In the genomic region with DNA sequence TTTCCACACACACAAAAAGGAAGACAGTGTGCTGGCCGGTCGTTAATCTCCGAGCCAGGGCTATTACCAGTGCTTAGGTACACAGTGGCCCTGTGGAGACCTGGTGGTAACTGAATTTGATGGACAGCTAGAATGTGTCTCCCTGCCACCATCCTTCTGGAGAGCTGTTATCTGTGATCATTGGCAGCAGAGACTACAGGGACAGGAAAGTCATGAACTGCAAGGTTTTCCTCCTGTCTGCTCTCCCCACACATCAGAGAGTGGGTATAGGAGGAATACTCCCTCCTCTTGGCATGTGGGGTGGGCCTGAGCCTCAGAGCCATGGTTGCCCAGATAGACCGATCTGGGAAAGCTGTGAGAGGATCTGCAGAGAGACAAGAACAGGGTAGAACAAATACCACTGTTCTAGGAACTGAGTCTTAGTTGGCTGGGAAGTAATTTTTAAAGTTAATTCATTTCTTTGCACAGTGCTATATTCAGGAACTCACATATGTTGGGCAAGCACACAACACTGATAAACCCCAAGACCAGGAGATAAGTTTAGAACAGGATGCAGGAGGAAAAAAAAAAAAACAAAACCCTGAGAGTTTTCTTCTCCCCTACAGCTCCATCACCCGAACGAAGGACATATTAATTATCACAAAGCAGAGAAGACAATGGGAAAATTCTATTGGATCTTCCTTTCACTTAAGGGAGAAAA, we compare ENCODE assay signal across 13 mouse cellular contexts. TPM values are rescaled to one million over a fixed set of nuclear protein-coding genes. Genes with fewer than 3 reads are reported as not detected.
A peak's percentile ranks its signal among the peaks of the same experiment; 100 is the strongest.
DNase-seq lines count a peak whose midpoint lies in the region; ATAC-seq and TF ChIP-seq lines count a peak whose summit lies in the region.
"Had no signal": no experiment of that assay in that cellular context is flagged by ENCODE, and none has a peak within 500 bp of the region (broad histone marks: within the 10 kb centered on the region; RNA-seq: fewer than 3 reads in every experiment).

No protein-coding gene starts in this region.

- no peak for TF ChIP-seq POLR2A in CH12.LX (IDR thresholded peaks at IDR 0.05; ENCODE audit: low read depth, low read length)

- ATAC-seq in midbrain, embryonic 13.5 days: peak; percentile 58

- no peak for DNase-seq in CH12.LX (ENCODE audit: extremely low read depth)
- no peak for DNase-seq in ES-E14 (ENCODE audit: low read depth, low spot score)
- DNase-seq in hindbrain, embryonic 10.5 days (ENCODE audit: low spot score): no peak
- DNase-seq in gastrocnemius, postnatal 10 days: no peak
- no peak for DNase-seq in adrenal gland, postnatal 10 days
- no peak for DNase-seq in spleen, postnatal 4 days (ENCODE audit: low spot score in 2 of 2)
- DNase-seq: adrenal gland, adult 8-10 months; gastrocnemius, postnatal 36 days; lung, adult 2 months had no signal

- H3K79me2 ChIP-seq in CH12.LX (replicated peaks; ENCODE audit: control insufficient read depth, extremely low read depth, insufficient read depth, poor library complexity, severe bottlenecking): no peaks in the 10 kb centered on the region

- dilution Hi-C loops in CH12.LX (cut with MboI; ENCODE audit: extremely low pct_ligation_motif_present, extremely low pct_unique_long_range_greater_than_20kb, low sequenced_read_pairs): no loop called here

- TF ChIP-seq CTCF in CH12.LX (conservative IDR thresholded peaks at IDR 0.05 in 1 of 2, IDR thresholded peaks at IDR 0.05 in 1 of 2; ENCODE audit: low read depth in 2 of 2, low read length in 2 of 2): no peak

- 0 out of 2 replicates have a peak overlapping the region, but pooled peaks have one; percentile 5 for H3K4me2 ChIP-seq in CH12.LX (ENCODE audit: insufficient read depth, low read depth, poor library complexity, severe bottlenecking)
- H3K4me2 ChIP-seq in midbrain, embryonic 13.5 days (replicated peaks): 0 out of 2 replicates have a peak overlapping the region, but pooled peaks have one; percentile 29
- H3K4me2 ChIP-seq: heart, embryonic 13.5 days had no signal

- TF ChIP-seq RAD21 in CH12.LX (IDR thresholded peaks at IDR 0.05; ENCODE audit: low read depth, low read length): no peak

- no peaks in the 10 kb centered on the region for H3K27me3 ChIP-seq in CH12.LX (replicated peaks)
- no peaks in the 10 kb centered on the region for H3K27me3 ChIP-seq in hindbrain, embryonic 10.5 days (ENCODE audit: insufficient read depth, poor library complexity, severe bottlenecking)
- H3K27me3 ChIP-seq in midbrain, embryonic 13.5 days: no peaks in the 10 kb centered on the region
- H3K27me3 ChIP-seq: heart, embryonic 13.5 days; megakaryocyte, embryonic 14.5 days had no signal

- in situ Hi-C loops in CH12.LX (cut with MboI; ENCODE audit: low pct_ligation_motif_present, low pct_unique_long_range_greater_than_20kb, low sequenced_read_pairs): no loop called here
- in situ Hi-C loops in ES-E14 (cut with MboI; ENCODE audit: low sequenced_read_pairs in 2 of 2, unreplicated experiment in 2 of 2): no loop called here

- H3K27ac ChIP-seq in CH12.LX (ENCODE audit: insufficient read depth, low read depth) (no peak overlapping the region), ES-E14 (ENCODE audit: insufficient read depth, low read depth, low read length, poor library complexity, severe bottlenecking) (peak overlapping the region; percentile 1; the same call in 1 of the 2 replicates)
- H3K27ac ChIP-seq in hindbrain, embryonic 10.5 days: peak overlapping the region; percentile 70
- peak overlapping the region; percentile 88 for H3K27ac ChIP-seq in midbrain, embryonic 13.5 days
- H3K27ac ChIP-seq: heart, embryonic 13.5 days had no signal

- H3K4me3 ChIP-seq in CH12.LX (replicated peaks in 1 of 3; ENCODE audit: low read depth in 2 of 3, low read length in 2 of 3, poor library complexity in 1 of 3) (no peak overlapping the region), ES-E14 (ENCODE audit: insufficient read depth in 1 of 2, low read depth in 1 of 2, low read length in 2 of 2, poor library complexity in 1 of 2, severe bottlenecking in 1 of 2) (no peak overlapping the region)
- no peak overlapping the region for H3K4me3 ChIP-seq in hindbrain, embryonic 10.5 days
- H3K4me3 ChIP-seq in midbrain, embryonic 13.5 days (replicated peaks): no peak overlapping the region
- H3K4me3 ChIP-seq: heart, embryonic 13.5 days; megakaryocyte, embryonic 14.5 days had no signal

- WGBS in hindbrain, embryonic 10.5 days: 58% methylated on average over 6 of the region's 6 CpGs
- 28% methylated on average over 6 of the region's 6 CpGs for WGBS in midbrain, embryonic 13.5 days

- H3K36me3 ChIP-seq in CH12.LX (replicated peaks in 1 of 2; ENCODE audit: control insufficient read depth in 1 of 2, insufficient read depth in 1 of 2, low read length in 1 of 2) (peaks cover 0 to 8% of the 10 kb centered on the region in 2 experiments), ES-E14 (ENCODE audit: control insufficient read depth, insufficient read depth, low read length, poor library complexity, severe bottlenecking) (no peaks in the 10 kb centered on the region)
- no peaks in the 10 kb centered on the region for H3K36me3 ChIP-seq in hindbrain, embryonic 10.5 days
- no peaks in the 10 kb centered on the region for H3K36me3 ChIP-seq in midbrain, embryonic 13.5 days
- H3K36me3 ChIP-seq: heart, embryonic 13.5 days had no signal

- no peak for TF ChIP-seq EP300 in CH12.LX (IDR thresholded peaks at IDR 0.05; ENCODE audit: low read length)

- H3K9ac ChIP-seq in CH12.LX (ENCODE audit: insufficient read depth, low read depth) (no peak overlapping the region), ES-E14 (ENCODE audit: insufficient read depth, low read depth, low read length, poor library complexity, severe bottlenecking) (no peak overlapping the region)
- H3K9ac ChIP-seq in midbrain, embryonic 13.5 days (replicated peaks): peak overlapping the region; percentile 24; the same call in 1 of the 2 replicates
- H3K9ac ChIP-seq: heart, embryonic 13.5 days had no signal

- H3K4me1 ChIP-seq in CH12.LX (ENCODE audit: control insufficient read depth in 1 of 2, insufficient read depth in 2 of 2) (peaks cover 4 to 36% of the 10 kb centered on the region in 2 experiments), ES-E14 (ENCODE audit: control insufficient read depth in 2 of 2, insufficient read depth in 2 of 2, low read length in 2 of 2, poor library complexity in 1 of 2) (peaks cover 0 to 6% of the 10 kb centered on the region in 2 experiments; a peak in 1 of 4 replicates)
- H3K4me1 ChIP-seq in hindbrain, embryonic 10.5 days (replicated peaks): peaks cover 39% of the 10 kb centered on the region
- H3K4me1 ChIP-seq in midbrain, embryonic 13.5 days (replicated peaks): peaks cover 41% of the 10 kb centered on the region

- no peaks in the 10 kb centered on the region for H3K9me3 ChIP-seq in CH12.LX (replicated peaks; ENCODE audit: low read length)
- no peaks in the 10 kb centered on the region for H3K9me3 ChIP-seq in ES-E14 (ENCODE audit: control insufficient read depth, insufficient read depth, low read depth, low read length)
- H3K9me3 ChIP-seq in hindbrain, embryonic 10.5 days: no peaks in the 10 kb centered on the region
- no peaks in the 10 kb centered on the region for H3K9me3 ChIP-seq in midbrain, embryonic 13.5 days
- H3K9me3 ChIP-seq: heart, embryonic 13.5 days; megakaryocyte, embryonic 14.5 days had no signal

TF ChIP-seq in CH12.LX, 34 proteins besides CTCF, POLR2A, EP300 and RAD21:
- TF ChIP-seq ELF1 (IDR thresholded peaks at IDR 0.05; ENCODE audit: low read depth, low read length) (no peak), ZNF384 (IDR thresholded peaks at IDR 0.05; ENCODE audit: low read depth, low read length) (peak; percentile 18; the same call in 1 of the 2 replicates)

TF ChIP-seq in ES-E14, 5 proteins besides CTCF, POLR2A, EP300 and RAD21:
- no peak for TF ChIP-seq CHD2 (IDR thresholded peaks at IDR 0.05; ENCODE audit: low read depth, low read length)
- TF ChIP-seq ZNF384 (IDR thresholded peaks at IDR 0.05; ENCODE audit: low read depth, low read length): no peak
- TF ChIP-seq ZC3H11A (IDR thresholded peaks at IDR 0.05; ENCODE audit: borderline replicate concordance, low read depth, low read length): no peak
- no peak for TF ChIP-seq MAFK (IDR thresholded peaks at IDR 0.05; ENCODE audit: insufficient read depth, low read depth, low read length)
- no peak for TF ChIP-seq HCFC1 (IDR thresholded peaks at IDR 0.05; ENCODE audit: borderline replicate concordance, insufficient read depth, low read length)

RNA-seq across cellular contexts. Expression of a gene that starts 58.6 kb away (rescaled TPM):
- total RNA-seq in CH12.LX (2012; rRNA removed) (not detected in 2 replicates), CH12.LX (2014; rRNA removed) (not detected in 2 replicates), ES-E14 (2012; rRNA removed) (1.4 and 3.0 TPM in 2 replicates)
- not detected in 2 replicates for polyA plus RNA-seq in CH12.LX (2012; ENCODE audit: insufficient read length, low read depth)
- 4.9 and 7.3 TPM in 2 replicates for polyA plus RNA-seq in hindbrain, embryonic 10.5 days (2016; fragmentation: Nextera tagmentation; extraction: Ambion mirVana)
- 7.1 and 8.9 TPM in 2 replicates for polyA plus RNA-seq in midbrain, embryonic 13.5 days (2015; fragmentation: Nextera tagmentation; extraction: Ambion mirVana)
- total RNA-seq in gastrocnemius, postnatal 10 days (2021): not detected
- 1 to 10 TPM; 5.7 to 6.1 TPM for total RNA-seq in adrenal gland, postnatal 10 days (2021)
- total RNA-seq: gastrocnemius, postnatal 36 days had no signal
- polyA plus RNA-seq: heart, embryonic 13.5 days; kidney, embryonic 16.5 days had no signal
